In the genomic region with DNA sequence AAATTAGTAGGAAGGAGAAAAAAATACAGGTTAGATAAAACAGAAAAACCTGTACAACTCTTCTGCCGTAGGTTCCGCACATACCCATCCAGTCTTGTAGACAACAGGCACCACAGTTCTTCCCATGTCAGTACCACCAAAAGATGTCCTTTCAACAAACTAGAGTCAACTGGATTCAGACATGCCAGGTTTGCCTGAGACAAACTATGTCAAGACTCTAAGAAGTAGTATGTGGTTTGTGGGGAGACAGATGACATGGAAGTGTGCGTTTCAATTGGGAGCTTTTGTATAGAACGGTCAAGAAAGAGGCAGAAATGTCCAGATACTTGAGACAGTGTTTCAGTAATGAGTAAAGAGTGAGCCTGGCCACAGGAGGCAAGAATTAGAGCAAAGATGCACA, we compare ENCODE assay signal across 34 mouse cellular contexts.
"Had no signal": no experiment of that assay in that cellular context is flagged by ENCODE, and none has a peak within 500 bp of the region (broad histone marks: within the 10 kb centered on the region; RNA-seq: fewer than 3 reads in every experiment).

No protein-coding gene starts in this region.

- H3K4me2 ChIP-seq: heart, embryonic 11.5 days; heart, embryonic 12.5 days; heart, embryonic 13.5 days; heart, embryonic 15.5 days; hindbrain, embryonic 12.5 days; hindbrain, embryonic 13.5 days; hindbrain, embryonic 14.5 days; hindbrain, embryonic 15.5 days; intestine, embryonic 15.5 days; kidney, embryonic 15.5 days had no signal

- H3K9ac ChIP-seq: heart, embryonic 12.5 days; heart, embryonic 13.5 days; heart, embryonic 15.5 days; hindbrain, embryonic 12.5 days; hindbrain, embryonic 13.5 days; hindbrain, embryonic 14.5 days; hindbrain, embryonic 15.5 days; intestine, embryonic 15.5 days; kidney, embryonic 15.5 days had no signal

- H3K27ac ChIP-seq: heart, embryonic 13.5 days; heart, embryonic 15.5 days; hindbrain, embryonic 10.5 days; hindbrain, embryonic 12.5 days; hindbrain, embryonic 13.5 days; hindbrain, embryonic 14.5 days; hindbrain, embryonic 15.5 days; hindbrain, postnatal 0 days; intestine, embryonic 15.5 days; kidney, embryonic 15.5 days; kidney, postnatal 0 days; layer of hippocampus, adult 2 months had no signal

- H3K9me3 ChIP-seq: heart, embryonic 12.5 days; heart, embryonic 13.5 days; heart, embryonic 15.5 days; hindbrain, embryonic 10.5 days; hindbrain, embryonic 12.5 days; hindbrain, embryonic 13.5 days; hindbrain, embryonic 15.5 days; intestine, embryonic 15.5 days; kidney, embryonic 15.5 days had no signal

- H3K36me3 ChIP-seq: heart, embryonic 12.5 days; heart, embryonic 13.5 days; heart, embryonic 15.5 days; hindbrain, embryonic 10.5 days; hindbrain, embryonic 12.5 days; hindbrain, embryonic 13.5 days; hindbrain, embryonic 15.5 days; intestine, embryonic 15.5 days; kidney, embryonic 15.5 days had no signal

- ATAC-seq: hindbrain, embryonic 16.5 days; hindbrain, postnatal 0 days; inflammation-experienced regulatory T-cells, adult 6 months; intestine, embryonic 15.5 days; intestine, embryonic 16.5 days; intestine, postnatal 0 days had no signal

- H3K4me3 ChIP-seq: heart, embryonic 12.5 days; heart, embryonic 13.5 days; heart, embryonic 15.5 days; hindbrain, embryonic 10.5 days; hindbrain, embryonic 12.5 days; hindbrain, embryonic 13.5 days; hindbrain, embryonic 15.5 days; intestine, embryonic 15.5 days; kidney, embryonic 15.5 days; layer of hippocampus, adult 2 months had no signal

- H3K27me3 ChIP-seq: heart, embryonic 12.5 days; heart, embryonic 13.5 days; heart, embryonic 15.5 days; hindbrain, embryonic 12.5 days; hindbrain, embryonic 13.5 days; intestine, embryonic 15.5 days; kidney, embryonic 15.5 days had no signal

- DNase-seq: heart, postnatal 10 days; heart, postnatal 14 days; heart, postnatal 36 days; heart, postnatal 4 days; kidney, adult 11 months; kidney, adult 18-20 months; kidney, adult 2 months; kidney, adult 8-10 months; kidney, adult 9 months; kidney, postnatal 10 days; kidney, postnatal 14 days; kidney, postnatal 25 days; kidney, postnatal 36 days; kidney, postnatal 4 days; layer of hippocampus, adult 9-11 months; layer of hippocampus, postnatal 36 days had no signal
